Comparison of ENCODE assay signal across 11 mouse cellular contexts in the genomic region with DNA sequence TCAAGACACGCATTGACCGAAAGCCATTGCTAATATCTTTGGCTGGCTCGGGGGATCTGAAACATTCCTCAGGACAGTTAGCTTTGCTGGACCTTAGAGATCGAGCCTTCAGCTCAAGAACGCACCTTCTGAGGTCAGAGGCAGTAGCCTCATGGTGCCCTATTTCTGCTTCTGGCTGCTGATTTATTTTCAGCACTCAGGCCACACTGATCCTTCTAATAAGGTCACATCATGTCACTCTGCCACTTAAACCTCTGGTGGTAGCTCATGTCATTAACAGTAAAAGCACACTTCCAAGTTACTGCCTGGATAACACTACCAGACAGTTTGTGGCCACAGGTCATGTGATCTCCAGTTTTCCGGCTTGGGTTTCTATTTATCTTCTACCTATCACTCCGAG.
"Had no signal": no experiment of that assay in that cellular context is flagged by ENCODE, and none has a peak within 500 bp of the region (broad histone marks: within the 10 kb centered on the region; RNA-seq: fewer than 3 reads in every experiment).

No protein-coding gene starts in this region.

- DNase-seq: kidney, postnatal 10 days; kidney, postnatal 4 days; liver; liver, embryonic 13.5 days; liver, postnatal 0 days; right cerebral cortex, postnatal 14 days; thymus, postnatal 36 days had no signal

- ATAC-seq: liver, postnatal 0 days had no signal

- H3K4me3 ChIP-seq: layer of hippocampus, adult 2 months; limb, embryonic 12.5 days; liver, embryonic 13.5 days; midbrain, embryonic 12.5 days; myocyte had no signal

- H3K27ac ChIP-seq: layer of hippocampus, adult 2 months; limb, embryonic 12.5 days; liver, embryonic 13.5 days; midbrain, embryonic 12.5 days had no signal

- H3K36me3 ChIP-seq: limb, embryonic 12.5 days; liver, embryonic 13.5 days; midbrain, embryonic 12.5 days had no signal

- H3K9me3 ChIP-seq: limb, embryonic 12.5 days; liver, embryonic 13.5 days; midbrain, embryonic 12.5 days had no signal

- H3K27me3 ChIP-seq: limb, embryonic 12.5 days; liver, embryonic 13.5 days; midbrain, embryonic 12.5 days had no signal

- H3K9ac ChIP-seq: limb, embryonic 12.5 days; liver, embryonic 13.5 days; liver, postnatal 0 days; midbrain, embryonic 12.5 days had no signal

- H3K4me2 ChIP-seq: limb, embryonic 12.5 days; liver, embryonic 13.5 days; midbrain, embryonic 12.5 days had no signal

- H3K4me1 ChIP-seq: limb, embryonic 12.5 days; liver, embryonic 13.5 days; midbrain, embryonic 12.5 days had no signal
